Mouse (Mus musculus): ENCODE measurements around the gene Miga1.

The Miga1 gene

GRCm38 (mm10) chr3:152241098-152241497 lies 99.1 kb downstream of the Miga1 start:
- no peak for DNase-seq

- DNase-seq, result no peak
These were observed 100.6 kb downstream of the Miga1 start for GRCm38 (mm10) chr3:152239592-152239991.

GRCm38 (mm10) chr3:152238836-152239235 lies 101.4 kb downstream of the Miga1 start:
- no peak for DNase-seq

GRCm38 (mm10) chr3:152235805-152236204 lies 104.4 kb downstream of the Miga1 start:
- no peak for DNase-seq

GRCm38 (mm10) chr3:152235238-152235637 lies 105.0 kb downstream of the Miga1 start:
- no peak for DNase-seq

GRCm38 (mm10) chr3:152231333-152232100 lies 108.7 kb downstream of the Miga1 start:
- no peak for DNase-seq

GRCm38 (mm10) chr3:152229271-152229670 lies 110.9 kb downstream of the Miga1 start:
- no peak for DNase-seq

- no peak for DNase-seq
These were observed 111.4 kb downstream of the Miga1 start for GRCm38 (mm10) chr3:152228843-152229242.

GRCm38 (mm10) chr3:152225906-152226305 lies 114.3 kb downstream of the Miga1 start:
- no peak for DNase-seq

GRCm38 (mm10) chr3:152224918-152225317 lies 115.3 kb downstream of the Miga1 start:
- DNase-seq, result no peak
